Mouse (Mus musculus) liver, embryonic 14.5 days (tissue): ENCODE measurements at regions not wholly inside any gene's neighbourhood (a gene's known extent, or its start where the extent isn't known, plus 50 kb on each side); places are given as distances from the start of the nearest gene placed in this dataset.

Experiments
- CTCF ChIP-seq: IDR thresholded peaks from 2 replicates; pipeline ENCODE4 v1.5.1; 2016; ENCODE audit warnings: antibody characterized with exemption, low read depth, control low read depth
- EP300 ChIP-seq: IDR thresholded peaks from 2 replicates; pipeline ENCODE4 v1.6.1; 2016; ENCODE audit warnings: antibody characterized with exemption, low read depth

- TF ChIP-seq CTCF, result no peak
- no peak for TF ChIP-seq EP300
Observed at GRCm38 (mm10) chr17:9821358-9821757, 151.8 kb upstream of the Pabpc6 start.
